Mouse (Mus musculus) B cell, adult 2 months (primary cell): ENCODE measurements around the gene Tmem132b.
"Not testable (repeated sequence)": the region's sequence is repeated elsewhere in the genome, so short reads cannot be mapped to it uniquely, and the experiment has no call there.

Experiments
- DNase-seq, 2 experiments: peaks; one replicate each; pipeline ENCODE4 v3.0.0; 2022

Tmem132b gene

GRCm38 (mm10) chr5:125531634-125532033 lies at the start of gene Tmem132b:
Tmem132b (plus strand) TSS chr5:125531774.
- no peak for DNase-seq

GRCm38 (mm10) chr5:125482474-125482873 lies 49.1 kb upstream of the Tmem132b start:
- no peak for DNase-seq

GRCm38 (mm10) chr5:125483712-125484611 lies 47.6 kb upstream of the Tmem132b start:
- peak; percentile 38 to 44 for DNase-seq

GRCm38 (mm10) chr5:125485031-125485778 lies 46.4 kb upstream of the Tmem132b start:
- DNase-seq, result peak; percentile 19 to 20

GRCm38 (mm10) chr5:125486088-125486487 lies 45.5 kb upstream of the Tmem132b start:
- no peak for DNase-seq

- DNase-seq, result no peak
These were observed 44.0 kb upstream of the Tmem132b start for GRCm38 (mm10) chr5:125487375-125488115.

- peak; percentile 46 to 55 for DNase-seq
These were observed 43.5 kb upstream of the Tmem132b start for GRCm38 (mm10) chr5:125488116-125488455.

GRCm38 (mm10) chr5:125488953-125489352 lies 42.6 kb upstream of the Tmem132b start:
- not testable (repeated sequence) for DNase-seq

GRCm38 (mm10) chr5:125491107-125491506 lies 40.5 kb upstream of the Tmem132b start:
- DNase-seq, result no peak

GRCm38 (mm10) chr5:125492379-125493092 lies 39.0 kb upstream of the Tmem132b start:
- DNase-seq, result no peak

GRCm38 (mm10) chr5:125493093-125493423 lies 38.5 kb upstream of the Tmem132b start:
- no peak for DNase-seq

- DNase-seq, result no peak
These were observed 35.9 kb upstream of the Tmem132b start for GRCm38 (mm10) chr5:125495655-125496054.

GRCm38 (mm10) chr5:125497821-125498600 lies 33.6 kb upstream of the Tmem132b start:
- peak; percentile 56 to 58 for DNase-seq

- no peak for DNase-seq
These were observed 30.1 kb upstream of the Tmem132b start for GRCm38 (mm10) chr5:125501505-125501904.

GRCm38 (mm10) chr5:125502186-125502585 lies 29.4 kb upstream of the Tmem132b start:
- no peak for DNase-seq

GRCm38 (mm10) chr5:125503628-125504027 lies 27.9 kb upstream of the Tmem132b start:
- DNase-seq, result no peak

GRCm38 (mm10) chr5:125504692-125505091 lies 26.9 kb upstream of the Tmem132b start:
- no peak for DNase-seq

- DNase-seq, result no peak
These were observed 25.6 kb upstream of the Tmem132b start for GRCm38 (mm10) chr5:125505968-125506367.

GRCm38 (mm10) chr5:125507582-125507981 lies 24.0 kb upstream of the Tmem132b start:
- DNase-seq, result peak; percentile 33 to 40

- no peak for DNase-seq
These were observed 23.6 kb upstream of the Tmem132b start for GRCm38 (mm10) chr5:125508006-125508405.

- DNase-seq, result peak; percentile 80 to 81
These were observed 22.0 kb upstream of the Tmem132b start for GRCm38 (mm10) chr5:125509541-125509940.

GRCm38 (mm10) chr5:125515006-125515405 lies 16.6 kb upstream of the Tmem132b start:
- no peak for DNase-seq
